Mouse (Mus musculus): Measurements from ENCODE around the gene Serac1. TPM values are rescaled to one million over a fixed set of nuclear protein-coding genes. Genes with fewer than 3 reads are reported as not detected.

Gene Serac1
- total RNA-seq, 2 experiments from 2014 or later: 6.0 to 10.4 TPM

DNA sequence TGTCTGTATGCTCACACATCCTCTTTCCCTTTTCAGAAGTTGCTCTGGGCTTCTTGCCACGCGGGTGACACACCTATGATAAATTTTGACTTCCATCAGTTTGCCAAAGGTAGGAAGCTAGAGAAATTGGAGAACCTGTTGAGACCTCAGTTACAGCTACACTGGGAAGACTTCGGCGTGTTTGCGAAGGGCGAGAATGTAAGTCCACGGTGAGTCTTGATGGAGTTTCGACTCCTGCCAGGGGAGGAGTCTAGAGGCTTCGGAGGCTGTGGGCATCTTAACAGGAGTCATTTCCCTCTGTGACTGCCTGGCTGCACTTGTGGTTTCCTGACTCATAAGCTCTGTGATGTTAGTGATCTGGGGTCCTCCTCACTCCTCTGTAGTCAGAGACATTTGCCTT, 71.6 kb downstream of the Serac1 start:
- intact Hi-C loops (cut with DNase I): no loop called here
- DNase-seq (ENCODE audit: low spot score): no peak

DNA sequence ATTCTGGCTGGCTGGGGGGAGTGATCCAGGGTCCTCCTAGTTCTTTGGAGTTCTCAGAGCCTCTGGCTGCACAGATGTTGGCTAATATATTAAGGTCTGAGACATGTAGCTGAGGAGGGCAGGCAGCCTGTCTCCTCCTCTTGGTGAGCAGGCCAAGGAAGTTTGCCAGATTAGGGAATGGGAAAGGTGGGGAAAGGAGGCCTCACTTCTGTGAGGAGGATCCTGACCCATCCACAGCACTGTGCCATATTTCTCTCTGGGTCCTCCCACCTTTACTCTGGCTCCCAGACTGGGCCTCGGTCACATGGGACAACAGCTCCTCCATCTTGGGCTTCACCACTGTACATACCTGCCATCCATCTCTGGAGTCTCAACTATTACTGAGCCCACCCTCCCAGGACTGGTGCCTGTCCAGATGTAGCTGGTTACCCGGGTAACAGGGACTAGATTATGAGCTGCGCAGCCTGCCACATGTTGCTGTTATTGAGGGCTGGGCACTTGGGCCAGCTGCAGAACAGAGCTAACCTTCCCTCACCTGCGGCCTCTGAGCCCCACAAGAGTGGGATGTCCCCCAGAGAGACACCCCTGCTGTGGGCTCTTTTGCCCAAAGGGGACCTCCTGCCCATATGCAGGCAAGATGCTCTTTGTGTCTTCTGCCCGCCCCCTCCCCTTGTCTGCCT, 72.3 kb downstream of the Serac1 start:
- intact Hi-C loops (cut with DNase I): no loop called here
- DNase-seq (ENCODE audit: low spot score): no peak

DNA sequence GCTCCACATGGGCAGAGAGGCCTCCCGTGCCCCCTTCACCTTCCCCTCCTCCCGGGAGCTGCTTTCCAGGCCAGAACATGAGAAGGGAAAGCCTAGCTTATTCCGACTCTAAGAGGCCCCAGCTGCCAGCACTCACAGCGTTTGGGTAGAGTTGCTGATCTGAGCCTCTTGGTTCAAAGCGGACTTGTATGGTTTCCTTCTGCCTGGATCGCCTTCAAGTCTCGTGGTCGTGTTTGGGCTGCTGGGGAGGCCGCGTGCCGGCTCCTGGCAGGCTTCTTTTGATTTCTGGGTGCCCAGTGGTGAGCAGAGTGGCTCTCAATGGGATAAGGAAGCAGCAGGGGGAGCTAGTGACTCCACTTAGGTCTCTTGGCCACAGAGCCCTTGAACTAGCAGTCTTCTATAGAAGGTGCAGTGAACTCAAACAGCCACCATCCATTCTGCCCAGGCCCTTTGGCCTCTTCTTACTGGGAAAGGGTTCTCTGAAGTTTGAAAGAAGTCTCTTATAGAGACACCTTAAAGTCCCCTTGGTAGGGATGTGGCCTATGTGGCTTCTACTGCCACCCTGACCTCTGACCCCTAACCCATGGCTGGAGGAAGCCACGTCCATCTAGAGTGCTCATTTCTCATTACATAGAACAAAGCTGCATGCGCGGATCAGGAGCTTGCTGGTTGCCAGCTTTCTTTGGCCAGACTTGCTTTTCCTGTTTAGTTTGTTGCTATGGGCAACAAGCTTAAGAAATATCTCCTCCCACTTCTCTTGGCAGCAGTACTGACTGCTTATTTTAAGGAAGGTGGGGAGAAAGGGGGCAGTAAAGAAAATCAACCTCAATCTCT, 73.7 kb downstream of the Serac1 start:
- intact Hi-C loops (cut with DNase I): no loop called here
- peak; percentile 70 for DNase-seq (ENCODE audit: low spot score)

DNA sequence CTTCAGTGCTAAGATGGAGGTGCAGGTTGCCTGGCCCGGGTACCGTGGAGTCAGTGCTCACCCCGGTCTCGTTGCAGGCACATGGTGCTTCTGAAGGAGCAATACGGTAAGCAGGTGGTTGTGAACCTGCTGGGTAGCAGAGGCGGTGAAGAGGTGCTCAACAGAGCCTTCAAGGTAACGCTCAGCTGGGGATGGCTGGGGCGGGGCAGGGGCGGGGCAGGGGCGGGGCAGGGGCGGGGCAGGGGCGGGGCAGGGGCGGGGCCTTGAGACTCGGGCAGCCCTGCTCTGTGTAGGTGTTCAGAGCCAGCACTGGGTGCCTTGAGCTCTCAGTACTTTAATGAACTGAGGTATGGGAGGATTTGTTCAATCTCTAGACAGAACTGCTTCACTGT, 74.3 kb downstream of the Serac1 start:
- intact Hi-C loops (cut with DNase I): no loop called here
- DNase-seq (ENCODE audit: low spot score): no peak

DNA sequence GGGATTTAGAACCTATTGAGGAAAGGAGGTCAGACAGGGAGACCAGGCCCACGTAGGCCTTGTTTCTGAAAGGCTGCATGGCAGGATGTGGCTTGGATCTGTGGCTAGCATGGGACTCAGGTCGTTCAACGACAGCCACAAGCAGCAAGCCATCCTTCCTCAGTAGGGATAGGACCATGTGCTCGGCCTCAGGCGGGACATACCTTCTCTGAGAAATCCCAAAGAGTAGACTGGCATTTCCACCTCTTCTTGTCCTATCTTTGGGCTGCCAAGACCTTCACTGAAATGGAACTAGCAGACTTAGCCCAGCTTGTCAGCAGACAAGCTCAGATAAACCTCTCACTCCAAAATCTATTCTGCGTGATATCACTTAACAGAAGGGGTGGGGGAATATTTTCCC, 75.9 kb downstream of the Serac1 start:
- intact Hi-C loops (cut with DNase I): no loop called here
- no peak for DNase-seq (ENCODE audit: low spot score)

DNA sequence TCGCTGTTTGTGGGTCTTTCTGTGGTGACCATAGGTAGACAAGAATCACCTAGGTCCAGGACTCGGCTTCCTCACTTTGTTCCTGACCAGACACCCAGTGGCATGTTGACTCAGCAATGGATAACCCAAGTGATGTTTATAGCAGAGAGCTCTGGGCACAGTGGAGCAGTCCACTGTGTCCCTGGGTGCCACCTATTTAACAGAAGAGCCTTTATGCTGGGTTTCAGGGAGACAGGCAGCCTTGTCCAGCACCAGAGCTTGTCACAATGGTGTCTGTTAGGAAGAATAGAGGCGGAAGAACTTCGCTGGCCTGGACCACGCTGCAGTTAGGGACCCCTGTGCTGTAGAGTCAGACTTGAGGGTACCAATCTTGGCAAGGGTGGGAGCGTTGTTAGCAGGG, 77.0 kb downstream of the Serac1 start:
- intact Hi-C loops (cut with DNase I): no loop called here
- no peak for DNase-seq (ENCODE audit: low spot score)

DNA sequence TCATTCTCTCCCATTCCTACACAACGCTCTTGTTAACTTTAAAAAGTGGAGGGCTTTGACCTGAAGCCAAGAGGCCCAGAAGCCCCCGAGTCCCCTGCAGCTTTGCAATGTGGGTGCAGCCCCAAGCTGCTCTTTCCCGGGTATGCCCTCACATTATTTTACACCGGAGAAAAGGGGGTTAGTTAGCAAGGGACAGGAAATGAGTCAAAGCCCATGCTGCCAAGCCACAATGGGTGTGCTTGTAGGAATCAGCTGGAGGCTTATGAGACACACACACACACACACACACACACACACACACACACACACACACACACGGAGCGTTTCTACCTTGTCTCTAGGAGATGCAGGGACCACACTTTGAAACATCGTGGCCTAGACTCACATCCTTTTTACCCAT, 77.7 kb downstream of the Serac1 start:
- intact Hi-C loops (cut with DNase I): no loop called here

DNA sequence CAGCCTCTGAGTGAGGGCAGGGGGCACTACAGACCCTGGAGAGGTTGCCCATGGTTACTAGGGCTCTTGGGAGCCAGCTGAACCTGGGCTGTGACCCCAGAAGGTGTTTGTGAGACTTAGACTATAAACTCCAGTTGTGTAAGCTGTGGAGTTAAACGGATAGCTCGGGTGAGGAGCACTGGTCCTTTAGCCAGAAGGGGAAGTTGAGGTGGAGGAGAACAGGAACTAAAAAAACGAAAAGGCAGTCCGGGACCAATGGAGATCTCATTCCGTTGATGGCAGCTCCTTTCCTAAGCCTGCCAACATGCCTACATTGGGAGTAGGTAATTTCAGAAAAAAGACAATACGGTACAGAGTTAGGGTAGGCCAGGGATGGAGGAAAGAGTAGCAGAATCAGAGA, 78.2 kb downstream of the Serac1 start:
- intact Hi-C loops (cut with DNase I): no loop called here
- DNase-seq (ENCODE audit: low spot score): no peak

More for the DNA sequence above, 77.7 kb downstream of the Serac1 start:
- no peak for DNase-seq (ENCODE audit: low spot score)

DNA sequence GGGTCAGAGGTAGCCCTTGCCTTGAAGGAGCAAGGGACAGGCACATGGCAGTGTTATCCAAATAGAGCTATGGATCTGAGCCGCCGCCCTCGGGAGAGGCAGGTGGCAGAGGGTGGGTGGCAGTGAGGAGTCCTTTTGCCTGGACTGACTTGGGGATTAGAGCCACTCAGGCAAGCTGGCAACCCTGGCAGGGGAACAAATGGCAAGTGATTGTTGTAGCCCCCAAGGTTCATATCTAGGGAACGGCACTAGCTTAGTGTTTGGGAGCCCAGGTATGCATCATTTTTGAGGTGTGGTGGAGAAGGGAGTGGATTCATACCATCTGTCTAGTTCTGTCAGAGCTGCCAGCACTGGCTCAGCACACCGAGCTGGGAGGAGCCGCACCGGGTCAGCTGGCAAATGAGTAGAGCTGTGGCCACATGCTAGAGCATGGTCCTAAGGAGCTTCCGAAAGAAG, 78.6 kb downstream of the Serac1 start:
- peak; percentile 27 for DNase-seq (ENCODE audit: low spot score)
- intact Hi-C loops (cut with DNase I): no loop called here

DNA sequence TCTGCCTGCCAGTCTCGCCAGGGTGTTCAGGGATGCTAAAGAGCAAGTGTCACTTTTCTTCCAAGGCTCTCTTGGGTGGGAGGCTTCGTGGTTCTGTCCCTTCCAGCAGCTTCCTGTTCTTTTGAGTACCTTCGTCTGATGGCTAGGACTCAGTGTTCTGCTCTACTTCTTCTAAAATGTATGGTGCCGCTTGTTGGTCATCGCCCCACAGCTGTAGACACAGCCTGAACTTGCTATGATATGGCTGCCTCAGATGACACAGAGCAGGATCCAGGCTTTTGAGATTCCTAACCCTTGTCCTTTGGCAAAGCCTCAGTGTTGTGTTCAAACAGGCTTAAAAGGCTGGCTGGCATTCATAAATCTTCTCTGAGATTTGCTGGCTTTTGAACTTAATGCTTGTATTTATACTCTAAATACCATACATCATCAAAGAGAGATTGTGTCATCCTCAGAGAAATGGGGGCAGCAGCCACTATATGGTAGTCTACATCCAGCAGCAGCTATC, 80.5 kb downstream of the Serac1 start:
- DNase-seq (ENCODE audit: low spot score): no peak
- intact Hi-C loops (cut with DNase I): no loop called here

DNA sequence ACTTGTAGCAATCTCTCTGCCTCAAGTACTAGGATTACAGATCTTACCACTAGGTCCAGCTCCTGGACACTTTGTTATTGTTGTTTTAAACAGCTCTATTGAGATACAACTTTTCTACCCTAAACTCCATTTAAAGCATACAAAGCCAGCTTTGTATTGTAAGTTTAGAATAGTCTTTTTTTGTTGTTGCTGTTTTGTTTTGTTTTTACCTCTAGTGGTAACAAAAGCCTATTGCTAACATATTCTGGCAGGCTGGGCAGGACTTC, 81.4 kb downstream of the Serac1 start:
- DNase-seq (ENCODE audit: low spot score): no peak
- intact Hi-C loops (cut with DNase I): no loop called here

DNA sequence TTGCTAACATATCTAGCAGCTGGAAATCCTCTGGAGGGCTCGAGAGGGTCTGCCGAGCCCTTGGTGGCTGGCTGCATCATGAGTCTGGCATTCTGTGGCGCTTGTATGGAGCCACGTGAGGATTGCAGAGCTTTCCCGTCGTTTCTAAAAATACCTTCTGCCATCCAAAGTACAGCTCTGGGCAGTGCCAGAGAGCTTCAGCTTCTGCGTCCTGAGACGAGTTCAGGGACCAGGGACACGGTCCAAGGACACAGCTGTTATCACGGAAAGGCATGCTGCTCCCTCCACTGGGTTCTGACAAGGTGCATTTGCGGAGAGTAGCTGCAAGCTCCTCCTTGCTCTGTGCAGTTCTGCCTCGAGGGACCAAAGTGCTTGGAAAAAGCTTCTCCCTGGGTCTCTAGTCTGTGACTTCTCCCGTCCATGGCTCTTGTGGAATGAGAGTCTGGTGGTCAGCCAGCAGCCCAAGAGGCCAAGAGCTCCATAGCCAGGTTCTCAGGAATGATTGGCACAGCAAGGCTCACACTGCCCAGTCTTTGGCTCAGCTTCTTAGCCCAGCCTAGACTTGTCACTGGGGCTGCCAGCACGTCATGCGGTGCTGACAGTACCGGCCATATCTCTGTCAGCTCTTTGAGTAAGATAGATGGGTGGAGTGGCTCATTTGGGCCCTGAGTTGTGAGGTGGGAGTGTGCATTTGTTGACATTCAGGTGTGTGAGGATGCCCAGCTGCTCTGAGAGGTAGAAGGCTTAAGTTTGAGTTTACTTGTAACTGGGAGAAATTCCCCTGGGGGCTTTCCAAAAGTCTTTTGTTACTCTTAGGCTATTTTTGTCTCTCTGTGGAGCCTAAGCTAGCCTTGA, 81.9 kb downstream of the Serac1 start:
- DNase-seq (ENCODE audit: low spot score): peak; percentile 63
- intact Hi-C loops (cut with DNase I): no loop called here

DNA sequence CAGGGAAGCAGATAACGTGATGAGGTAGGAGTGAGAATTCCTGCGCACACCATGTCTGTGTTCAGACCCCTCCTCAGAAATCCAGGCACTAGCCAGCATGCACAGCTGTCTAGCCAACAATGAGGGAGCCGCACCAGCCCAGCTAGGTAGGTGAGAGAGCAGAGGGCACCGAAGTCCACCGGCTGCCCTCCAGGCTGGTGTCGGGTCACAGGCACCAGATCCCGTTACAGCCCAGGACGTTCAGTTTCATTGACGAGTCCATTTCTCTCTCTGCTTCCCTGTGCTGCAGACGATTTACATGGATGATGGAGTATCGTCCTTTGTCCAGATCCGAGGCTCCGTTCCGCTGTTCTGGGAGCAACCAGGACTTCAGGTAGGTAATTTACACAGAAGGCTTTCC, 83.0 kb downstream of the Serac1 start:
- DNase-seq (ENCODE audit: low spot score): no peak
- intact Hi-C loops (cut with DNase I): no loop called here

DNA sequence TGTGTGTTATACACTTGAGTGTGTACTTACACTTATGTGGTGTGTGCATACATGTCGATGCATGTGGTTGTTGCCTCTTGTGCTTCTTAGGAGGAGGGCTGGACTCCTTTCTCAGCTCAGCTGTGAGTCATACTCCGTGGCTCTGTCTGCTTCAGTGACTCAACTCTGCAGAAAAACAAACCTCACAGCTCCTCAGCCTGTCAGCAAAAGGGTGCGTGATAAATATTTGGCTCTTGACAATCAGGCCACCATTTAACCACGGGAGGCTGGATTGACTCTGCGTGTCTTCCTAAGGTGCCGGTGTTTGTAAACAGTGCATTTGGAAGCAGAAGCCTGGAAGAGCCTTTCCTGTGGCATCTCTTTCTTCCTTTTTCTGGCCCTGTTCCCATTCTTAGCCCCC, 84.9 kb downstream of the Serac1 start:
- intact Hi-C loops (cut with DNase I): no loop called here

DNA sequence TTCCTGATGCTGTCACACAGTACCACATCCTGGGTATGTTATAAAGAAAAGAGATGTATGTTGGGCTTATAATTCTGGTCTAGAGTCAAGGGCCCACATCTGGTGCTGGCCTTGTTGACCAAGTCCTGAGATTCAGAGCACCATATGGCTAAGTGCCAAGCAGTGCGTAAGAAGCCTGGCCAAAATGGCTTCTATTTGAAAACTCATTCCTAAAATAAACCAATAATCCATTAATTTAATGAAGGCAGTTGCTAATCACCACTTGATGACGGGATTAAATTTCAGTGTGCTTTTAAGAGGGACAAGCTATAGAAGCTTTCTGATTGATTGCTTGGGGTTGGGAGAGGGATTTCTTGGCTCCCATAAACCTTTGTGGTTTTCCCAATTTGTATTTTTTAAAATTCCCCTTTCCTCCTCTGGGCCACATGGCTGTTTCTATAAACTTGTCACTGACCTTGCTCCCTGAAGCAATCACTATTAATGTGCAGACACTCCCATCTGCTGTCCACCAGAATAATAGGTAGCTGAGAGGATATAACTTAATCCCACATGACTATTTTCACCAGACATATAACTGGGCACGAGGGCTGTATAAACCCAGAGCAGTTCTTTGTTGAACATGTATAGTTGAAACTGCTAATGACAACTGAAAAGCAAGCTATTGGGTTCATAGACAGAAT, 85.8 kb downstream of the Serac1 start:
- DNase-seq (ENCODE audit: low spot score): no peak

More for the DNA sequence above, 84.9 kb downstream of the Serac1 start:
- no peak for DNase-seq (ENCODE audit: low spot score)

DNA sequence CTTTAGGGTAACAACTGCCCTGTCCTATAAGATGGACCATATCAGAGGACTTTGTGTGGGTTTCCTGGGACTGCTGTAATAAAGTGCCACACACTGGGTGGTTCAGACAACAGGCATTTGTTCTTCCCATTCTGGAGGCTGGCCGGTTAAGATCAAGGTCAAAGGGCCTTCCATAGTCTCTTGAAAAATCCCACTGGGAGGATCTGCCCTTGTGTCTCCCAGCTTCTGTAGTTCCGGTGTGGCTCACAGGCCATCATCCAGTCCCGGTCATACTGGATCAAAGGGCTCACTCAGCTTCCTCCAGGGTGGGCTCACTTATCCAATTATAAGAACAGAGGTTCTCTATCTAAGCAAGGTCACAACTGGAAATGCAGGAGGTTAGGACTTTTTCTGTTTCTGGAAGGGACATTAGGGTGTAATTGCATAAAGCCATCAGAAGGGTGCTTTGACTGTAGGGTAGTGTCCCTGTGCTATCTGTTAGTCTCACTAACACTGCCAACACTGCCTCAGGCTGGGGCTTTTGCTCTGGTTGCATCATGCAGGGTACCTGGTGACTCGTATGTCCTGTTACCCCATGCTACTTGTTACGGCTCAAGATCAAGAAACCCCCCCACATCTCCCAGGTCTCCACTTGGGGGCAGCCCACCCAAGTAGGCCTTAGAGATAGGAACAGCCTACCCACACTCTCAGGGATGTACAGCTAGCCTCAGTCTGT, 86.5 kb downstream of the Serac1 start:
- intact Hi-C loops (cut with DNase I): no loop called here

More for the DNA sequence above, 85.8 kb downstream of the Serac1 start:
- intact Hi-C loops (cut with DNase I): no loop called here

More for the DNA sequence above, 86.5 kb downstream of the Serac1 start:
- no peak for DNase-seq (ENCODE audit: low spot score)
